Mouse (Mus musculus) thymus, postnatal 0 days (tissue): ENCODE results near the gene Tor1a. TPM values are rescaled to one million over a fixed set of nuclear protein-coding genes. Genes with fewer than 3 reads are reported as not detected.
"Not testable (repeated sequence)": the region's sequence is repeated elsewhere in the genome, so short reads cannot be mapped to it uniquely, and the experiment has no call there.

ENCODE experiments used
- DNase-seq: peaks from one replicate; pipeline ENCODE4 v3.0.0-alpha.2; 2015; ENCODE audit warnings: low spot score
- polyA plus RNA-seq: library from polyadenylated mRNA; unstranded; fragments of >200 nt; fragmentation: Nextera tagmentation; extraction: Ambion mirVana; gene quantifications from 2 replicates; pipeline ENCODE4 v1.2.1, GENCODE M21; 2015

The Tor1a gene
- polyA plus RNA-seq, 1 experiment from 2014 or later, result 83.6 TPM

- DNase-seq, result no peak
Measured at GRCm38 (mm10) chr2:30920216-30920615, 47.5 kb downstream of the Tor1a start.

DNA sequence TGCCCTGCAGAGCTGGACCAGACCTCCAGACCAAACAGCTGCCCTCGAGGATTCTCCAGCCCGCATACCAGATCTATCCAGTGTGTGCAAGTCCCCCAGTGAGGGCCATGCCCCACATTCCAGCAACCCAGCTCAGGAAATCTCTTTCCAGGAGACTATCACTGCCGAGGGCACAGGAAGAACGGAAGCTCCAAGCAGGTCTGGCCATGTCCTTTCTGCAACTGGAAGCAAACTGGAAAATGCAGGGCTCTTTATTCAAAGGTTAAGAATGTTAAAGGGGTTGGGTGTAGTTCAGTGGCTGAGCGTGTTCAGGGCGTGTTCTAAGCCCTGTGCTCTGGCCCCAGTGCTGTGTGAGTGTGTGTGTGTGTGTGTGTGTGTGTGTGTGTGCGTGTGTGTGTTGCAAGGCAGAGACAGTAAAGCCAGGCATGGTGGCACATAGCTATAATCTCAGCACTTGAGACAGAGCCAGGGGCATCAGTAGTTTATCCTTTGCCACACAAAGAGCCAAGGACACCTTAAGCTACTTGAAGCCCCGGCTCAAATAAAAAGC lies 48.9 kb downstream of the Tor1a start:
- no peak for DNase-seq

GRCm38 (mm10) chr2:30918126-30918525 lies 49.6 kb downstream of the Tor1a start:
- DNase-seq, result no peak

GRCm38 (mm10) chr2:30917649-30918048 lies 50.1 kb downstream of the Tor1a start:
- no peak for DNase-seq

- not testable (repeated sequence) for DNase-seq
Measured at GRCm38 (mm10) chr2:30915933-30916332, 51.8 kb downstream of the Tor1a start.

DNA sequence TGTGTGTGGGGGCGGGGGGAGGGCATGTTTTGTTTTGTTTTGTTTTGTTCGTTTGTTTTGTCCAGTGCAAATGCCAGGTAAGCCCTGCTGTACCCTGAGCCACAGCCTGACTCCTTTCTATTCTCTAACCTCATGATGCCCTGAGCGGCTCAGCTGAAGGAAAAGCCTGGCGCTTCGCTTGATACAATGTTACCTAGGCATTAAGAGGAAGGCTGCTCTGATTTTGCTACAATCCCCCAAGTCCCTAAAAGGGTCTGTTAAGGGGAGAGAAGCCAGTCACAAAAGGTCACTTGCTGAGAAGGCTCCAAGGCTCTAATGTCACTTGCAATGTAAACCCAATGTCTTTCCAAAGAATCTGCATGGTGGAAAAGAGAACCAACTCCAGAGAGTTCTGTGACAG lies 52.4 kb downstream of the Tor1a start:
- no peak for DNase-seq

DNA sequence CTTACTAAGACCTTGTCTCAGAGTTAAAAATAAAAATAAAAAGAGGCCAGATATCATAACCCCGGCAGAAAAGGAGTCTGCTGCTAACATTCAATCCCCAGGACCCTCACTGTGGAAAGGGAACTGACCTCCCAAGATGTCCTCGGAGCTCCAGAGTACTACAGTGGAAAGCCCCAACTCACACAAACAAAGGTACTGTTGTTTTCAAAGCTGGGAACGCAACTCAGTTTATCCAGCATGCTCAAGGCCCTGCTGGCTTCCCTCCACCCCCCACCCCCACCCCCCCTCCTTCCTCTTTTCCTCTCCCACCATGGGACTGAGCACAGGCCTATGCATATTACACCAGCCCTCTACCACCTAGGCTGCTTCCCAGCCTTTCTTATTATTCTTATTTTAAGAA lies 52.9 kb downstream of the Tor1a start:
- no peak for DNase-seq

- no peak for DNase-seq
Measured at GRCm38 (mm10) chr2:30913022-30913421, 54.7 kb downstream of the Tor1a start.

DNA sequence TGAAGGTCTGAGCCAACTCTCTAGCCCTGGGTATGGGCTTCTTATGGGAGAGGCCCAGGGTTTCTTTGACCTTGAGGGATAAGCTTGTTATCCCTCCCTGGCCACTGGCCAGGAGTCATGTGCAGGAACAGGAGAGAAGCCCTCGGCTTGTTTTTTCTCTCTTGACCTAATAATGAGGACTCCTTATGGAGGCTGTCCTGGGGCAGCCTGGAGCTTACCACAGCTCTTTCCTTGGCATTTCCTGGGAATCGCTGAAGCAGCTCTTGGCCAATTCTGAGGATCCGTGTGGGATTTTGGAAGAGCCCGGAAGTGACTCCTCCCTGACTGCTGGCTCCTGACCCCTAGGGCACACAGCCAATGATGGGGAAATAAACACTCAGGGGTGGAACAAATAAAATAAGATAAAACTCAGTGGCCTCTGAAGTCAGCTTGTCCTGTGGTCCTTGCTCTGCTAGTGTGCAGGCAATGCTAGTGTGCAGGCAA lies 55.4 kb downstream of the Tor1a start:
- DNase-seq, result no peak

Other genes with a start within 250 kb of the Tor1a start
- 0.90 and 1.1 TPM in 2 replicates for gene 1700001O22Rik, start 164.3 kb downstream of the Tor1a start, polyA plus RNA-seq
- 48.5 and 50.4 TPM in 2 replicates for gene Ntmt1, start 160.1 kb downstream of the Tor1a start, polyA plus RNA-seq
- gene Asb6, start 137.6 kb downstream of the Tor1a start, polyA plus RNA-seq, result 37.8 and 44.3 TPM in 2 replicates
- 0.60 and 0.91 TPM in 2 replicates for gene Prrx2, start 133.0 kb downstream of the Tor1a start, polyA plus RNA-seq
- gene Ptges, start 38.1 kb downstream of the Tor1a start, polyA plus RNA-seq, result 3.2 and 3.4 TPM in 2 replicates
- 24.2 and 26.1 TPM in 2 replicates for gene Tor1b, start 15.0 kb downstream of the Tor1a start, polyA plus RNA-seq
- gene BC005624, start 14.3 kb upstream of the Tor1a start, polyA plus RNA-seq, result 64.0 and 66.2 TPM in 2 replicates
- 9.0 and 13.2 TPM in 2 replicates for gene Usp20, start 14.3 kb upstream of the Tor1a start, polyA plus RNA-seq
- gene Fnbp1, start 174.1 kb upstream of the Tor1a start, polyA plus RNA-seq, result 45.6 and 59.9 TPM in 2 replicates
- 21.7 and 24.1 TPM in 2 replicates for gene Gpr107, start 184.4 kb upstream of the Tor1a start, polyA plus RNA-seq